Mouse (Mus musculus): Measurements from ENCODE around the gene Eno2. TPM values are rescaled to one million over a fixed set of nuclear protein-coding genes. Genes with fewer than 3 reads are reported as not detected.
A peak's percentile ranks its signal among the peaks of the same experiment; 100 is the strongest.

The Eno2 gene
- polyA plus RNA-seq, 1 experiment from 2014 or later = 9.8 TPM

DNA sequence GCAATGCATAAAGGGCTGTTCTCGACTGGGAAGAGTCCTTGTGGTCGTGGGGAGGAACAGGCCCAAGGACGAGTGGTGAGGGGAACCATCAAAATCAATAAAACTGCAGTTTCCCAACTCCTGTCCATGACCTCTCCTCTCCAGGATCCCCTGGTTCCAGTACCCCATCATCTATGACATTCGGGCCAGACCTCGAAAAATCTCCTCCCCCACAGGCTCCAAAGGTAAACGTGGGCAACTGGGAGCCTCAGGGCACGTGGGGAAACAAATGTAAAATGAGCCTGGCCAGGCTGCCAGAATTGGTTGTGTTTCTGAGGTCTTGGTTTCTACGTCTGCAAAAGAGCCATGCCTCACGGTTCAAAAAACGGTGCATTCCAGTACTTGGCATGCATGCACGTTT, 56.6 kb downstream of the Eno2 start:
- H3K4me3 ChIP-seq (replicated peaks; ENCODE audit: low read length) = peak overlapping the region; percentile 93
- H3K9ac ChIP-seq (ENCODE audit: low read length) = peak overlapping the region; percentile 89
- no peak for ATAC-seq (ENCODE audit: insufficient read depth, low FRiP score)
- WGBS = 11% methylated on average over 11 of the region's 11 CpGs
- no peaks in the 10 kb centered on the region for H3K27me3 ChIP-seq (ENCODE audit: control insufficient read depth, insufficient read depth, low read length)
- H3K27ac ChIP-seq (ENCODE audit: low read length) = peak overlapping the region; percentile 88
- peak overlapping the region; percentile 93 for H3K4me2 ChIP-seq (ENCODE audit: low read depth, low read length)
- peaks cover 26% of the 10 kb centered on the region for H3K4me1 ChIP-seq (ENCODE audit: control insufficient read depth, insufficient read depth, low read length)
- H3K9me3 ChIP-seq (replicated peaks; ENCODE audit: control insufficient read depth, low read length) = no peaks in the 10 kb centered on the region
- peaks cover 22% of the 10 kb centered on the region for H3K36me3 ChIP-seq (ENCODE audit: control insufficient read depth, insufficient read depth, low read length)

DNA sequence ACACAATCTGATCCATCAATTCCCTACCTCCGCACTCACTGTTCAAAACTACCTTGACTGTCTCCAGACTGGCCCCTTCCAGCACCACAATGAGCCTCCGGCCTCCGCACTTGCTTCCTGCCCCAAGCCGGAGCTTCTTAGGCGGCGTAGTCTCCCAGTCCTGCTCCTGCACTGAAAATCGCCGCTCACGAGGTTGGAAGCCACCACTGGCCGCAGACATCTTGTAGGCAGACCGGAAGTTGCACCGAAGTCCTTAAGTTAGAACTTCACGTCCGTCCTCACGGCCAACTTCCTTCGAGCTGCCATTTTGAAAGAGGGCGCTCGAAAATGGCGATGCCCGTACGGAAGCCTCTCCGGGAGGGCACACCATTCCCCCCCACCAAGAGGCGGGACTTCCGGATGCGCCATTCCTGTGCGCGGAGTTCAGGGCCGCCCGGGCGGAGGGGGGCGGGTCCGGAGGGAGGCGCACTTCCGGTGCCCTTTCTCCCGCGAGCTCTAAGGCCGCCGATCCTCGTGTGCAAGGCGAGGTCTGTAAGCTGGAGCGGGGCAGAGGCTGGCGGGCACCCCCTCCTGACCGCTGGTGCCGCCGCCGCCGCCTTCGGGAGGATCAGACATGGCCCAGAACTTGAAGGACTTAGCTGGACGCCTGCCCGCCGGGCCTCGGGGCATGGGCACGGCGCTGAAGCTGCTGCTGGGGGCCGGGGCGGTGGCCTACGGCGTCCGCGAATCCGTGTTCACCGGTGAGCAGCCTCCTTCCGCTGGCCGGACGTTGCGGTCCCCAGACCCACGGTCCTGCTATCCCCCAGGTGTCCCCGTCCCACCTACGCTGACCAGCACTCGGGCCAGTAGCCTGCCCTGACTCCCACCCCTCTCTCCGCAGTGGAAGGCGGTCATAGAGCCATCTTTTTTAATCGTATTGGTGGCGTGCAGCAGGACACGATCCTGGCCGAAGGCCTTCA, 57.4 kb downstream of the Eno2 start, which contains the start of the genes Emg1 and Phb2:
TSS of gene Emg1 (minus strand) at position 355 of the 959 bp plus-strand sequence.
TSS of gene Phb2 (plus strand) at position 513 of the 959 bp plus-strand sequence.
- WGBS = under 1% methylated on average over 76 of the region's 76 CpGs
- Histone ChIP-seq H3K27me3 (ENCODE audit: control insufficient read depth, insufficient read depth, low read length) (no peaks in the 10 kb centered on the region), H3K9me3 (replicated peaks; ENCODE audit: control insufficient read depth, low read length) (no peaks in the 10 kb centered on the region), H3K36me3 (ENCODE audit: control insufficient read depth, insufficient read depth, low read length) (peaks cover 22% of the 10 kb centered on the region), H3K4me1 (ENCODE audit: control insufficient read depth, insufficient read depth, low read length) (peaks cover 26% of the 10 kb centered on the region), H3K4me2 (ENCODE audit: low read depth, low read length) (peak within 1 kb of the TSS; percentile 93), H3K27ac (ENCODE audit: low read length) (peak within 1 kb of the TSS; percentile 89), H3K4me3 (replicated peaks; ENCODE audit: low read length) (peak within 1 kb of the TSS; percentile 93), H3K9ac (ENCODE audit: low read length) (peak within 1 kb of the TSS; percentile 89)
- ATAC-seq (ENCODE audit: insufficient read depth, low FRiP score) = peak; percentile 98

MicroRNAs encoded within 50 kb of the gene (microRNA counts, 519-probe panel; counts per million panel counts)
- microRNA mmu-miR-141 (3,464 counts per million, percentile 80 among the panel's probes with 10 or more counts), microRNA mmu-miR-200c (4,009 counts per million, percentile 92 among the panel's probes with 10 or more counts)

Small RNAs within 50 kb of the gene (microRNA-seq; reads per million reads assigned to microRNA genes)
- gene Mir141 = 2,953 reads per million, percentile 86 among the genes with 10 or more reads in this experiment
- 17,843 reads per million, percentile 96 among the genes with 10 or more reads in this experiment for gene Mir200c

Other genes with a start within 250 kb of the Eno2 start
- gene C1s1, start 227.3 kb downstream of the Eno2 start, polyA plus RNA-seq (2015; fragmentation: Nextera tagmentation; extraction: Ambion mirVana) = 12.6 and 15.2 TPM in 2 replicates
- 0.11 TPM in 1 of 2 replicates, not detected in the other for gene C1rb, start 199.4 kb downstream of the Eno2 start, polyA plus RNA-seq (2015; fragmentation: Nextera tagmentation; extraction: Ambion mirVana)
- gene C1s2, start 133.6 kb downstream of the Eno2 start, polyA plus RNA-seq (2015; fragmentation: Nextera tagmentation; extraction: Ambion mirVana) = not detected in 2 replicates
- 84.1 and 86.8 TPM in 2 replicates for gene Lpcat3, start 106.6 kb downstream of the Eno2 start, polyA plus RNA-seq (2015; fragmentation: Nextera tagmentation; extraction: Ambion mirVana)
- 167 and 175 TPM in 2 replicates for gene Emg1, start 57.5 kb downstream of the Eno2 start, polyA plus RNA-seq (2015; fragmentation: Nextera tagmentation; extraction: Ambion mirVana)
- 282 and 303 TPM in 2 replicates for gene Phb2, start 57.3 kb downstream of the Eno2 start, polyA plus RNA-seq (2015; fragmentation: Nextera tagmentation; extraction: Ambion mirVana)
- gene Ptpn6, start 31.0 kb downstream of the Eno2 start, polyA plus RNA-seq (2015; fragmentation: Nextera tagmentation; extraction: Ambion mirVana) = 19.6 and 20.1 TPM in 2 replicates
- 352 and 357 TPM in 2 replicates for gene Grcc10, start 28.3 kb downstream of the Eno2 start, polyA plus RNA-seq (2015; fragmentation: Nextera tagmentation; extraction: Ambion mirVana)
- gene Gm45234, start 13.7 kb downstream of the Eno2 start, polyA plus RNA-seq (2015; fragmentation: Nextera tagmentation; extraction: Ambion mirVana) = not detected in 2 replicates
- 12.2 and 13.1 TPM in 2 replicates for gene Atn1, start 13.1 kb downstream of the Eno2 start, polyA plus RNA-seq (2015; fragmentation: Nextera tagmentation; extraction: Ambion mirVana)
- gene Lrrc23, start 10.1 kb upstream of the Eno2 start, polyA plus RNA-seq (2015; fragmentation: Nextera tagmentation; extraction: Ambion mirVana) = 0.53 and 0.65 TPM in 2 replicates
- gene Spsb2, start 39.0 kb upstream of the Eno2 start, polyA plus RNA-seq (2015; fragmentation: Nextera tagmentation; extraction: Ambion mirVana) = 14.8 and 15.1 TPM in 2 replicates
- gene Tpi1, start 44.6 kb upstream of the Eno2 start, polyA plus RNA-seq (2015; fragmentation: Nextera tagmentation; extraction: Ambion mirVana) = 938 and 959 TPM in 2 replicates
- gene Usp5, start 59.8 kb upstream of the Eno2 start, polyA plus RNA-seq (2015; fragmentation: Nextera tagmentation; extraction: Ambion mirVana) = 128 and 139 TPM in 2 replicates
- gene Cdca3, start 59.9 kb upstream of the Eno2 start, polyA plus RNA-seq (2015; fragmentation: Nextera tagmentation; extraction: Ambion mirVana) = 129 and 138 TPM in 2 replicates
- 0.66 and 1.5 TPM in 2 replicates for gene Gnb3, start 70.6 kb upstream of the Eno2 start, polyA plus RNA-seq (2015; fragmentation: Nextera tagmentation; extraction: Ambion mirVana)
- 9.9 and 11.5 TPM in 2 replicates for gene P3h3, start 88.1 kb upstream of the Eno2 start, polyA plus RNA-seq (2015; fragmentation: Nextera tagmentation; extraction: Ambion mirVana)
- gene Gpr162, start 94.3 kb upstream of the Eno2 start, polyA plus RNA-seq (2015; fragmentation: Nextera tagmentation; extraction: Ambion mirVana) = 1.1 and 1.7 TPM in 2 replicates
- 0.46 TPM in 2 replicates for gene Cd4, start 118.5 kb upstream of the Eno2 start, polyA plus RNA-seq (2015; fragmentation: Nextera tagmentation; extraction: Ambion mirVana)
- 1.2 and 1.3 TPM in 2 replicates for gene Lag3, start 142.0 kb upstream of the Eno2 start, polyA plus RNA-seq (2015; fragmentation: Nextera tagmentation; extraction: Ambion mirVana)
- gene Ptms, start 150.4 kb upstream of the Eno2 start, polyA plus RNA-seq (2015; fragmentation: Nextera tagmentation; extraction: Ambion mirVana) = 177 and 180 TPM in 2 replicates
- 283 and 299 TPM in 2 replicates for gene Mlf2, start 161.7 kb upstream of the Eno2 start, polyA plus RNA-seq (2015; fragmentation: Nextera tagmentation; extraction: Ambion mirVana)
- 140 and 156 TPM in 2 replicates for gene Cops7a, start 195.9 kb upstream of the Eno2 start, polyA plus RNA-seq (2015; fragmentation: Nextera tagmentation; extraction: Ambion mirVana)
- 4.0 and 4.2 TPM in 2 replicates for gene Pianp, start 227.0 kb upstream of the Eno2 start, polyA plus RNA-seq (2015; fragmentation: Nextera tagmentation; extraction: Ambion mirVana)
- gene Zfp384, start 239.5 kb upstream of the Eno2 start, polyA plus RNA-seq (2015; fragmentation: Nextera tagmentation; extraction: Ambion mirVana) = 9.3 and 12.8 TPM in 2 replicates